Mouse (Mus musculus) hindbrain, postnatal 0 days (tissue): ENCODE measurements at regions not wholly inside any gene's neighbourhood (a gene's known extent, or its start where the extent isn't known, plus 50 kb on each side); places are given as distances from the start of the nearest gene placed in this dataset.

Source experiments
- ATAC-seq: fragments of 200-750 bp; cut with Nextera tagmentation; 2 replicates; pipeline ENCODE4 v1.8.0; 2017; ENCODE audit warnings: mild to moderate bottlenecking, moderate TSS enrichment, moderate library complexity
- DNase-seq: peaks from one replicate; pipeline ENCODE4 v3.0.0-alpha.2; 2015; ENCODE audit warnings: low spot score
- H3K27ac ChIP-seq: fragments of 300-500 bp; sonication (generic); 2 replicates; pipeline ENCODE4 v1.5.1; 2014; ENCODE audit warnings: mild to moderate bottlenecking
- H3K27me3 ChIP-seq: fragments of 300-500 bp; sonication (generic); 2 replicates; pipeline ENCODE4 v1.6.1; 2014; ENCODE audit warnings: low read length, mixed read lengths; ENCODE audit not compliant: insufficient read depth
- H3K36me3 ChIP-seq: fragments of 300-500 bp; sonication (generic); 2 replicates; pipeline ENCODE4 v1.6.1; 2014; ENCODE audit warnings: low read length, mixed read lengths; ENCODE audit not compliant: insufficient read depth
- H3K4me1 ChIP-seq: fragments of 300-500 bp; sonication (generic); 2 replicates; pipeline ENCODE4 v1.6.1; 2014; ENCODE audit warnings: antibody characterized with exemption, low read length, mixed read lengths; ENCODE audit not compliant: insufficient read depth
- H3K4me2 ChIP-seq: fragments of 300-500 bp; sonication (generic); 2 replicates; pipeline ENCODE4 v1.6.1; 2014; ENCODE audit warnings: low read depth, mild to moderate bottlenecking, low read length, moderate library complexity, mixed read lengths
- H3K4me3 ChIP-seq: fragments of 300-500 bp; sonication (generic); 2 replicates; pipeline ENCODE4 v1.5.1; 2014; ENCODE audit warnings: low read length
- H3K9ac ChIP-seq: fragments of 300-500 bp; sonication (generic); replicated peaks from 2 replicates; pipeline ENCODE4 v1.6.1; 2014; ENCODE audit warnings: mild to moderate bottlenecking, low read length, moderate library complexity, mixed read lengths
- H3K9me3 ChIP-seq: fragments of 300-500 bp; sonication (generic); 2 replicates; pipeline ENCODE4 v1.6.1; 2016; ENCODE audit warnings: low read length, mixed read lengths
- CTCF ChIP-seq: IDR thresholded peaks from 2 replicates; pipeline ENCODE4 v1.5.1; 2016; ENCODE audit warnings: antibody characterized with exemption, control low read depth, low read depth
- WGBS: fragments of 180-500 bp; shearing (Covaris S2); extraction: QIAGEN DNeasy Blood & Tissue Kit; methylation state at CpG from one replicate; pipeline ENCODE4 v1.1.7; 2014; 5-methylcytosine and 5-hydroxymethylcytosine counted together

- Histone ChIP-seq H3K4me2 (no peak overlapping the region), H3K27me3 (no peaks in the 10 kb centered on the region), H3K36me3 (no peaks in the 10 kb centered on the region), H3K9me3 (no peaks in the 10 kb centered on the region), H3K27ac (no peak overlapping the region), H3K4me3 (no peak overlapping the region), H3K9ac (no peak overlapping the region), H3K4me1 (no peaks in the 10 kb centered on the region)
- no peak for DNase-seq
- no peak for TF ChIP-seq CTCF
- no peak for ATAC-seq
- WGBS: 85% methylated on average over 4 of the region's 4 CpGs
Observed at GRCm38 (mm10) chr7:70462131-70462530, 95.6 kb upstream of the Nr2f2 start.

GRCm38 (mm10) chr7:70454525-70454924 is 88.0 kb upstream of the Nr2f2 start:
- Histone ChIP-seq H3K4me1 (no peaks in the 10 kb centered on the region), H3K4me2 (no peak overlapping the region), H3K9me3 (no peaks in the 10 kb centered on the region), H3K4me3 (no peak overlapping the region), H3K27me3 (no peaks in the 10 kb centered on the region), H3K36me3 (no peaks in the 10 kb centered on the region), H3K9ac (no peak overlapping the region), H3K27ac (no peak overlapping the region)
- 37% methylated on average over 1 of the region's 1 CpGs for WGBS
- DNase-seq (peak; percentile 65), ATAC-seq (peak; percentile 77)
- TF ChIP-seq CTCF: no peak

- 51% methylated on average over 4 of the region's 4 CpGs for WGBS
- no peak for TF ChIP-seq CTCF
- H3K27ac ChIP-seq: no peak overlapping the region
Observed at GRCm38 (mm10) chr7:70452816-70453215, 86.3 kb upstream of the Nr2f2 start.

GRCm38 (mm10) chr7:70438908-70439307 is 72.4 kb upstream of the Nr2f2 start:
- H3K4me1 ChIP-seq: no peaks in the 10 kb centered on the region
- no peaks in the 10 kb centered on the region for H3K9me3 ChIP-seq
- H3K4me3 ChIP-seq: no peak overlapping the region
- no peak overlapping the region for H3K4me2 ChIP-seq
- no peak overlapping the region for H3K9ac ChIP-seq
- TF ChIP-seq CTCF: no peak
- H3K27ac ChIP-seq: no peak overlapping the region
- WGBS: 93% methylated on average over 6 of the region's 6 CpGs
- ATAC-seq (no peak), DNase-seq (no peak)
- H3K27me3 ChIP-seq: no peaks in the 10 kb centered on the region
- H3K36me3 ChIP-seq: no peaks in the 10 kb centered on the region

More at GRCm38 (mm10) chr7:70452816-70453215, 86.3 kb upstream of the Nr2f2 start:
- Histone ChIP-seq H3K9me3 (no peaks in the 10 kb centered on the region), H3K4me3 (no peak overlapping the region), H3K4me1 (no peaks in the 10 kb centered on the region), H3K27me3 (no peaks in the 10 kb centered on the region), H3K9ac (no peak overlapping the region), H3K4me2 (no peak overlapping the region), H3K36me3 (no peaks in the 10 kb centered on the region)
- ATAC-seq: no peak
- DNase-seq: no peak

GRCm38 (mm10) chr7:70433838-70434237 is 67.3 kb upstream of the Nr2f2 start:
- H3K27ac ChIP-seq: no peak overlapping the region
- H3K9ac ChIP-seq: no peak overlapping the region
- H3K4me1 ChIP-seq: no peaks in the 10 kb centered on the region
- WGBS: 49% methylated on average over 8 of the region's 8 CpGs
- ATAC-seq (no peak), DNase-seq (no peak)
- H3K9me3 ChIP-seq: no peaks in the 10 kb centered on the region
- no peak overlapping the region for H3K4me3 ChIP-seq
- H3K4me2 ChIP-seq: no peak overlapping the region
- no peaks in the 10 kb centered on the region for H3K36me3 ChIP-seq
- H3K27me3 ChIP-seq: no peaks in the 10 kb centered on the region
- TF ChIP-seq CTCF: no peak

DNA sequence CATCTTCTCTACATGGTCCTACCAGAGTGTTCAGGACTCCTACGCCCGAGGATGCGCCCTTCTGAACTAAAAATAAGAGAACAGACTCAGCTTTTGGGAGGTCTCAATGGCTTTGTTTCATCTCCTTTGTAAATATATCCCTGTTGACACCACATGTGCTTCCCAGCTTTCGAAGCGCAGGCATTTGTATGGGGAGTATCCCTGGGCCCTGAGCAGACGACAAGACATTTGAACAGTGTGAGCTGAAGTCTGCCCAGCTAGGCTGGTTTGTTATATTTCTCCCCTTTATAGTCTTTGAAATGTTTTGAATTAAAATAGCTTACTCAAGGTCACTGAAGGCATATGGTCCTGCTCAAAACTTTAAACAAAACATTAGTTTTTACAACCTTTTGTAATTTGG is 66.8 kb upstream of the Nr2f2 start:
- no peak for TF ChIP-seq CTCF
- no peaks in the 10 kb centered on the region for H3K36me3 ChIP-seq
- no peak overlapping the region for H3K9ac ChIP-seq
- WGBS: 74% methylated on average over 6 of the region's 6 CpGs
- no peaks in the 10 kb centered on the region for H3K4me1 ChIP-seq
- H3K4me2 ChIP-seq: no peak overlapping the region
- H3K27ac ChIP-seq: no peak overlapping the region
- no peaks in the 10 kb centered on the region for H3K27me3 ChIP-seq
- H3K9me3 ChIP-seq: no peaks in the 10 kb centered on the region
- DNase-seq (no peak), ATAC-seq (no peak)
- no peak overlapping the region for H3K4me3 ChIP-seq

- DNase-seq: peak; percentile 13
- Histone ChIP-seq H3K9ac (no peak overlapping the region), H3K27ac (no peak overlapping the region), H3K4me3 (no peak overlapping the region), H3K4me1 (no peaks in the 10 kb centered on the region), H3K36me3 (no peaks in the 10 kb centered on the region), H3K9me3 (no peaks in the 10 kb centered on the region), H3K4me2 (no peak overlapping the region), H3K27me3 (no peaks in the 10 kb centered on the region)
- ATAC-seq: no peak
- TF ChIP-seq CTCF: no peak
- 75% methylated on average over 2 of the region's 2 CpGs for WGBS
Observed at GRCm38 (mm10) chr7:70431712-70432111, 65.2 kb upstream of the Nr2f2 start.

GRCm38 (mm10) chr7:70429326-70429725 is 62.8 kb upstream of the Nr2f2 start:
- no peaks in the 10 kb centered on the region for H3K27me3 ChIP-seq
- H3K27ac ChIP-seq: no peak overlapping the region
- H3K36me3 ChIP-seq: no peaks in the 10 kb centered on the region
- DNase-seq (no peak), ATAC-seq (no peak)
- TF ChIP-seq CTCF: no peak
- H3K4me3 ChIP-seq: no peak overlapping the region
- H3K4me1 ChIP-seq: no peaks in the 10 kb centered on the region
- no peak overlapping the region for H3K4me2 ChIP-seq
- 60% methylated on average over 2 of the region's 2 CpGs for WGBS
- no peak overlapping the region for H3K9ac ChIP-seq
- H3K9me3 ChIP-seq: no peaks in the 10 kb centered on the region
